Mouse (Mus musculus) embryonic facial prominence, embryonic 10.5 days (tissue): ENCODE measurements around the gene Lrpap1. TPM values are rescaled to one million over a fixed set of nuclear protein-coding genes. Genes with fewer than 3 reads are reported as not detected.

Experiments used
- DNase-seq: peaks from one replicate; pipeline ENCODE4 v3.0.0-alpha.2; 2017; ENCODE audit warnings: low spot score
- H3K27ac ChIP-seq: fragments of 300-500 bp; sonication (generic); replicated peaks from 2 replicates; pipeline ENCODE4 v1.5.1; 2016; ENCODE audit warnings: mild to moderate bottlenecking
- H3K27me3 ChIP-seq: fragments of 300-500 bp; sonication (generic); replicated peaks from 2 replicates; pipeline ENCODE4 v1.6.1; 2016; ENCODE audit warnings: low read depth, mild to moderate bottlenecking; ENCODE audit not compliant: poor library complexity, severe bottlenecking
- H3K36me3 ChIP-seq: fragments of 300-500 bp; sonication (generic); replicated peaks from 2 replicates; pipeline ENCODE4 v1.6.1; 2016; ENCODE audit warnings: mild to moderate bottlenecking, moderate library complexity
- H3K4me1 ChIP-seq: fragments of 300-500 bp; sonication (generic); 2 replicates; pipeline ENCODE4 v1.6.1; 2016
- H3K4me3 ChIP-seq: fragments of 300-500 bp; sonication (generic); 2 replicates; pipeline ENCODE4 v1.5.1; 2016; ENCODE audit warnings: mild to moderate bottlenecking, moderate library complexity
- H3K9me3 ChIP-seq: fragments of 300-500 bp; sonication (generic); 2 replicates; pipeline ENCODE4 v1.6.1; 2016; ENCODE audit warnings: mild to moderate bottlenecking
- WGBS: fragments of 180-500 bp; shearing (Covaris S2); methylation state at CpG from one replicate; pipeline ENCODE4 v1.1.7; 2016; 5-methylcytosine and 5-hydroxymethylcytosine counted together
- polyA plus RNA-seq: library from polyadenylated mRNA; unstranded; fragments of >200 nt; fragmentation: Nextera tagmentation; extraction: Ambion mirVana; gene quantifications from 2 replicates; pipeline ENCODE4 v1.2.1, GENCODE M21; 2016

Lrpap1 gene
- polyA plus RNA-seq, 1 experiment from 2014 or later = 72.4 TPM

DNA sequence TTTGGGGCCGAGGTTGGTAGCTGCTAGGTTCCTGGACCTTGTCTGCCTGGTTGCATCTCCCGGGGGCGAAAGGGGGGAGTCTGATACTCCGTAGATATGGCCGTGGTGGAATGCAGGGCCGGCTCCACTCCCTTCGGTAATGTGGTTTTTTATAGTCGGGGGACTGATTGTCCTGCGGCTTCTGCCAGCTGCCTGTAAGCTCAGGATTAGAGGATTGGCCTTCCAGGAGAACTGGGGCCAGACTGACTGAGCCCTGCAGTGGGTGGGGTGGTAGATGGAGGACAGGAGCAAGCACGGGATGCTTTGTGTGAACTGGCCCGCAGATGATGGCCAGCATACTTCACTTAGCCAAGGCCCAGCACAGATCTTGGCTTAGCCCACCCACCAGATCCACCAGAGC lies 32.3 kb downstream of the Lrpap1 start:
- Histone ChIP-seq H3K36me3 (no peaks in the 10 kb centered on the region), H3K27ac (0 out of 2 replicates have a peak overlapping the region, but pooled peaks have one; percentile 6), H3K4me1 (peaks cover 7% of the 10 kb centered on the region; the same call in 1 of the 2 replicates), H3K9me3 (no peaks in the 10 kb centered on the region), H3K4me3 (no peak overlapping the region), H3K27me3 (peaks cover 9% of the 10 kb centered on the region)
- 86% methylated on average over 11 of the region's 11 CpGs for WGBS
- DNase-seq = no peak

DNA sequence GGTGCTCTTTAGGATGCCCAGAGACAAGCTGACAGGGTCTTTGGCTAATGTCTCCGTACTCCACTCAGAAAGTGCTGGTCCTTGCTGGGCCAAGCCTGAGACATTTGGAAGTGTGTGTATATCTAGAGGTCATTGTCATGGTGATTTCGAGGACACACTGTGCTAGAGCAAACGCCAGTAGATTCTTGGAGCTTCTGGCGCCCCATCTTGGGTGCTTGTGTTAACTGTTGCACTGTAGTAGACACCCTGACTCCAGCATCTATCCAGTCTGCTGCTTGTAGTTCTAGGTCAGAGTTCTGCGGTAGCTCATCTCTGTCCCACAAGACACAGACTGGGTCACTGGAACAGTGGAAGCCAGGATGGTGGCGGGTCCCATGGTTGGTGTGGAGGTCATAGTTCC lies 33.7 kb downstream of the Lrpap1 start:
- 93% methylated on average over 6 of the region's 6 CpGs for WGBS
- no peak overlapping the region for H3K27ac ChIP-seq
- no peak overlapping the region for H3K4me3 ChIP-seq
- no peaks in the 10 kb centered on the region for H3K36me3 ChIP-seq
- DNase-seq = no peak
- no peaks in the 10 kb centered on the region for H3K27me3 ChIP-seq
- H3K9me3 ChIP-seq = no peaks in the 10 kb centered on the region
- H3K4me1 ChIP-seq = peaks cover 7% of the 10 kb centered on the region; the same call in 1 of the 2 replicates

DNA sequence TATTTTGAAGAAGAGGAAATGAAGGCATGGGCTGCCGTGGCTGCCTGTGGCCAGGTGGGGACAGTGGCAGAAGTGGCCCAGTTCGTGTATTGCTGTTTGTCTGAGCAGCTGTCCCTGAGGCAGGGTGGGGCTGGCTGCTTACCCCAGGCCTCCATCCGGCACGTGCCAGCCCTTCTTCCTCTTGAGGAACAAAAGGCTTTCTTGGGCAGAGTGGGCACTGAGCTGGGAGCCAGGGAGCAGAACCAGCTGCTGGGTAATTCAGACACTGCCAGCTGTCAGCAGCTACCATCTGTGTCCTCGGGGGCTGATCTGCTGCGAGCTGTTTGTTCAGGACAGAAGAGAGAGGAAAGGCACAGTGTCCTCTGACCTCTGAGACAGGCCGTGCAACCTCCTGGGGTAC lies 34.6 kb downstream of the Lrpap1 start:
- Histone ChIP-seq H3K27ac (no peak overlapping the region), H3K4me1 (peaks cover 3% of the 10 kb centered on the region; the same call in 1 of the 2 replicates), H3K36me3 (no peaks in the 10 kb centered on the region), H3K9me3 (no peaks in the 10 kb centered on the region), H3K4me3 (no peak overlapping the region), H3K27me3 (no peaks in the 10 kb centered on the region)
- no peak for DNase-seq
- WGBS = 68% methylated on average over 7 of the region's 7 CpGs

DNA sequence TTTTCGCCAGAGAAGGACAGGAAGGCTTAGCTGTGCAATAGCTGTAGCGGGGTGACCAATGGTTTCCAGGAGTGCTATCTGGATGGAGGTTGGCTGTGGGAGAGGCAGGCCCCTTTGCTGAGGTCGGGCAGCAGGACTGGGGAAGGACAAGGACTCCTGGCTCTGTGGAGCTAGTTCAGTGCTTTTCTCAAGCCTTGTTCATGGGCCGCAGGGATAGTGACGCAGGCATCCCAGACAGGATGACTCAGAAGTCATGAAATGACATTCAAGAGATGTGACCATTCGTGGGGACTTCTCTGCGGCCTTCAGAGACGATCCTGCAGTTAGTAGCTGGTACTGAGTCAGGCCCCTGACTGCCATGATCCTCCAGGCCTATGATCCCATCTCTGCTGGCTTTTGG lies 35.3 kb downstream of the Lrpap1 start:
- WGBS = 86% methylated on average over 8 of the region's 8 CpGs
- H3K9me3 ChIP-seq = no peaks in the 10 kb centered on the region
- H3K27me3 ChIP-seq = no peaks in the 10 kb centered on the region
- H3K36me3 ChIP-seq = no peaks in the 10 kb centered on the region
- DNase-seq = no peak
- H3K4me3 ChIP-seq = no peak overlapping the region
- H3K4me1 ChIP-seq = no peaks in the 10 kb centered on the region; the same call in 1 of the 2 replicates
- no peak overlapping the region for H3K27ac ChIP-seq

DNA sequence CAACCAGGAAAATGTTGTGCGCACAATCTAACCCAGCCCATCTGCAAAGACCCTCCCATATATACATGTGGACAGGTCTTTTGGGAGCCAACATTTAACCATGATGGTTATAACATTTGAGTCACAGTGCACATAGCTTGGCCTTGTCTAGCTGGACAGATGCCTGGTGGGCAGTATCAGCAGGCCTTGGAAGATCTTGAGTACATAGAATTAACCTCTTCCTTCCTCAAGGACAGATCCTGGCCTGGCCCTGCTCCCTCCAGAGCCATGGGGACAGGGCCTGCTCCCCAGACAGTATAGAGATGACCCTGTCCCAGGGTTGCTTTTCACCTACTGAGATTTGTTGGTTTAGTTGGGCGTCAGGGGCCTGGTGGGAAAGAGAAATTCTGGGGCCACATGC lies 35.7 kb downstream of the Lrpap1 start:
- Histone ChIP-seq H3K4me1 (no peaks in the 10 kb centered on the region; the same call in 1 of the 2 replicates), H3K27me3 (no peaks in the 10 kb centered on the region), H3K36me3 (no peaks in the 10 kb centered on the region), H3K4me3 (no peak overlapping the region), H3K27ac (no peak overlapping the region), H3K9me3 (no peaks in the 10 kb centered on the region)
- 91% methylated on average over 2 of the region's 2 CpGs for WGBS
- no peak for DNase-seq

DNA sequence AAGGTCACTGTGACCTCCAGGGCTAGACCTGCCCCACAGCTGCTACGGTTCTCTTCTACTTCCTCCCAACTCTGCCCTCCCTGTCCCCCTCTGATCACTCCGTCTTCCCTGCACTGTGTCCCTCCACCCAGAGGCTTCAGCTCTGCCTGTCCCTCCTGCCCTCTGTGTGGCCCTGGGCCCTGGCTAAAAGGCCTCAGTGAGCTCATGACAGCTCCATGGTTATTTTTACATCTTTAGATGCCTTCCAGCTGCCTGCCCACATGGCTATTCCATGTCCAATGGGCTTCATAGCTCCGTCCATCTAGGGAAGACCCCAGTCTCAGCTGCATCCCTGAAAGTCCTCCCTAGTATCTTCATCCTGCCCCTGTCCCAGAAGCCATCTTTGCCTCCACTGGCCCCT lies 45.5 kb downstream of the Lrpap1 start:
- WGBS = 78% methylated on average over 3 of the region's 3 CpGs
- Histone ChIP-seq H3K27ac (no peak overlapping the region), H3K4me1 (peaks cover 27% of the 10 kb centered on the region), H3K27me3 (peaks cover 55% of the 10 kb centered on the region), H3K36me3 (no peaks in the 10 kb centered on the region), H3K9me3 (no peaks in the 10 kb centered on the region), H3K4me3 (no peak overlapping the region)
- no peak for DNase-seq

DNA sequence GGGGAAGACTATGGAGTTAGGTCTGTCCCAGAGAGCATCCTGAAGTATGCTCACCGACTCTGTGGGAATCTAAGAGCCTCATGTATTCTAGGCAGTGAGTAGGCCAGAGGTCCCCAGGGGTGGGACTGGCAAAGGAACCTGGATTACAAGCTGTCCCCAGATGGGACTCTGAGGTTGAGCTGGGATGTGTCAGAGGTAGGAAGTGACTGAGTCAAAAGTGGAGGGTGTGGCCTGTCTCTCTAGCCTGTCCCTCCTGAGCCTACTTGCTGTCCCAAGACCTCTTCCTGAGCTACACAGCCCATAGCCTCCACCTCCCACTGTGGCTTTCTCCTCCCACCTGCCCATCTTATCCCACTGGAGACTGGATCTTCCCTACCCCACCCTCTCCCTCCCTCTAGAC lies 47.4 kb downstream of the Lrpap1 start:
- Histone ChIP-seq H3K36me3 (no peaks in the 10 kb centered on the region), H3K27me3 (peaks cover 64% of the 10 kb centered on the region), H3K4me1 (peaks cover 27% of the 10 kb centered on the region), H3K9me3 (no peaks in the 10 kb centered on the region), H3K27ac (no peak overlapping the region), H3K4me3 (no peak overlapping the region)
- no peak for DNase-seq
- 66% methylated on average over 1 of the region's 1 CpGs for WGBS

DNA sequence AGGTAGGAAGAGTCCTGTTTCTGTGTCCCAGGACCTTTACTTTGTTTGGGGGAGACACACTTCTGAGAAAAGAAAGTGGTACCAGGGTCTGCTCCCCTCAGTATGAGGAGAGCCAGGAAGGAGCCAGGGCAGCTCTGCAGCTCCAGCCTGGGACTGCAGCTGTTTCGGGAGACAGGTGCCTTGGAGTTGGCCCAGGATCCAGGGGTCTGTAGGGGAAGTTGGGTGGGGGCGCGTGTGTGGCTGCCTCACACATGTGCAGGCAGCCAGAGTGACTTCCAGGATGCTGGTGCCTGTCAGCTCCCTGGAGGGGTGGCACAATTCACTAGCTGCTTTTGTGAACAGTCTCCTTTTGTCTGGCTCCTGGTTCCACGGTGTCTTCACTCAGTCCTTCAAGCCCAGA lies 48.0 kb downstream of the Lrpap1 start:
- Histone ChIP-seq H3K27ac (no peak overlapping the region), H3K9me3 (no peaks in the 10 kb centered on the region), H3K4me3 (peak overlapping the region; percentile 73), H3K36me3 (no peaks in the 10 kb centered on the region), H3K4me1 (peaks cover 27% of the 10 kb centered on the region), H3K27me3 (peaks cover 64% of the 10 kb centered on the region)
- peak; percentile 29 for DNase-seq
- WGBS = 23% methylated on average over 4 of the region's 4 CpGs

DNA sequence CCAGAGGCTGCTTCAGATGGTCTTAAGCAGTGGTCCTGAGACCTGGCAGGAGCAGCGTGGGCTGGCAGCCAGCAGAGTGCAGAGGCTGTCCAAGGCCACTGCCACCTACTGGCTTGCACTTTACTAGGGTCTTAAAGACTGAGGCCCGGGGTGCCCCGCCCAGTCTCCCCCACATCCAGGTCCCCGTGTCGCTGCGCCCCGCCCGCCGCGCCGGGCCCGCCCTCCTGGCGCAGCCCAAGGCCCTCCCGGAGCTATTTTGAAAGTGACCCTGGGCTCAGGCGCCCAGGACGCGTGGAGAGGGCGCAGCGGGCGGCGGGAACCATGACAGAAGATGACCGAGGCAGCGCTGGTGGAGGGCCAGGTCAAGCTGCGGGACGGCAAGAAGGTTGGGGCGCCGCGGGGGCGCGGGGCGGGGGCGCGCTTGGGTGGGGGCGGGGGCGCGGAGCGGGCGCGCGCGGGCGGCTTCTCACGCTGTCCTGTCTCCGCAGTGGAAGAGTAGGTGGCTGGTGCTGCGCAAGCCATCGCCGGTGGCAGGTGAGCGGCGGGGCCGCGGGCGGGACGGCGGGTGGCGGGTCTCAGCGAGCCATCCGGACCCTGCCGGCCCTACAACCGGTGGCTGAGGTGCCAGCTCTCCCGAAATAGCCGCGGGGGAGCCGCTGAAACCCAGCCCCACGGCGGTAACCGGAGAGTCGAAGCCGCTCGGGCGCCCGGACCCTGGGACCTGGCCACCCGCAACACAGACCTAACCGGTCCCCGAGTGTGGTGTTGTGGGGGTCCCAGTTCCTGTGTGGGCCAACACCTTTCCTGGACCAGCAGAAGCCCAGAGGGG lies 48.7 kb downstream of the Lrpap1 start, which contains the start of gene Dok7:
Gene Dok7 (plus strand): TSS at position 163 of the 829 bp plus-strand sequence.
- Histone ChIP-seq H3K4me1 (peaks cover 27% of the 10 kb centered on the region), H3K36me3 (no peaks in the 10 kb centered on the region), H3K27ac (peak within 1 kb of the TSS; percentile 69), H3K4me3 (peak within 1 kb of the TSS; percentile 73), H3K9me3 (no peaks in the 10 kb centered on the region), H3K27me3 (peaks cover 64% of the 10 kb centered on the region)
- under 1% methylated on average over 74 of the region's 74 CpGs for WGBS
- DNase-seq = peak; percentile 62

DNA sequence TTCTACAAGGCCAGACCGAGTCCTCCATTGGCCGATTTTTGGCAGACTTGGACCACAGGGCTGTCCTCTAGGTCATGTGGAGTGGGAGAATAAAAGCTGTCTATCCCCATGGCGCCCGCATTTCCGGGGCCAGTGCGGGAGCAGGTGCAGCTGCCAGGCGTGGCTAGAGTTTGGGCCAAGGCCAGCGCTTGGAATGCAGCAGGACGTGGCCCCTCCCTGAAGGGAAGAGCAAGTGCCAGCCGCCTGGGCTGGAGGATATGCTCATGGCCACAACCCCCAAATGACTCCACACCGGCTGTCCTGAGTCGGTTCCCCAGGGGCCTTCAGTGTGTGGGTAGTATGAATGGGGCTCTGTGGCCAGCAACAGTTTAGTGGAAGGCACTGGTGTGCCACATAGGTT lies 50.5 kb downstream of the Lrpap1 start:
- Histone ChIP-seq H3K9me3 (no peaks in the 10 kb centered on the region), H3K4me1 (peaks cover 21% of the 10 kb centered on the region), H3K4me3 (no peak overlapping the region), H3K27ac (no peak overlapping the region), H3K27me3 (peaks cover 59% of the 10 kb centered on the region), H3K36me3 (no peaks in the 10 kb centered on the region)
- 80% methylated on average over 12 of the region's 12 CpGs for WGBS
- no peak for DNase-seq

DNA sequence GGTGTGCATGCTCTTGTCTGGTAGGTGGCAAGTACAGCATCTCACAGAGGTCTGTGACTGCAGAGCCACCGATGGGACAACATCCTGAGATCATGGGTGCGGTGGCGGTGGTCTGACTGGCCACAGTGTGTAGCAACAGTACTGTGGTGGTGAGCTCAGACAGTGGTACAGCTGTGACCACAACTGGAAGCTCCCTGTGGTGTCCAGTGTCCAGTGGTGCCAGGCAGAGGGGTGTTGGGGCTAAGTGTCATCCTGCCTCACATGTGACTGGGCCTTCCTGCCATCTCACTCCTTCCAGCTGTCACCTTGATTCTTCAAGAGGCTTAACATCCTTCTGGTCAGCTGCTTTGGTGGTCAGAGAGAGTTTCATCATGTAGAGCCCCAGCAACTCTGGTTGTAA lies 50.9 kb downstream of the Lrpap1 start:
- 93% methylated on average over 3 of the region's 3 CpGs for WGBS
- Histone ChIP-seq H3K27me3 (peaks cover 54% of the 10 kb centered on the region), H3K9me3 (no peaks in the 10 kb centered on the region), H3K27ac (no peak overlapping the region), H3K4me3 (no peak overlapping the region), H3K36me3 (no peaks in the 10 kb centered on the region), H3K4me1 (peaks cover 21% of the 10 kb centered on the region)
- no peak for DNase-seq

DNA sequence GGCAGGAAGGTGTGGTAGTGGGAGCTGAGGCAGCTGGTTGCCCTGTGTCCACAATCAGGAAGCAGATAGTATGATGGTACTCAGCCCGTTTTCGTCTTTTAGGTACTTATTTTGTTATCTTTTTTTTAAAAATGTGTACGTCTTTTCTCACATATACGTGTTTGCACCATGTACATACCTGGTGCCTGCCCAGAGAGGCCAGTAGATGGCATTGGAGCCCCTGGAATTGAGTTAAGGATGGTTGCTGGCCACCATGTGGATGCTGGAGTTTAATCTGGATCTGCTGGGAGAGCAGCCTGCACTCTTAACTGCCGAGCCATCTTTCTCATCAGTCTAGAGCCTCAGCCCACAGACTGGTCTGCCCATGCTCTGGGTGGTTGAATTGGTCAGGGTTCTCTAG lies 55.0 kb downstream of the Lrpap1 start:
- no peak overlapping the region for H3K27ac ChIP-seq
- WGBS = 72% methylated on average over 5 of the region's 5 CpGs
- peaks cover 24% of the 10 kb centered on the region for H3K4me1 ChIP-seq
- no peaks in the 10 kb centered on the region for H3K9me3 ChIP-seq
- H3K27me3 ChIP-seq = peaks cover 13% of the 10 kb centered on the region
- DNase-seq = no peak
- H3K4me3 ChIP-seq = no peak overlapping the region
- no peaks in the 10 kb centered on the region for H3K36me3 ChIP-seq

DNA sequence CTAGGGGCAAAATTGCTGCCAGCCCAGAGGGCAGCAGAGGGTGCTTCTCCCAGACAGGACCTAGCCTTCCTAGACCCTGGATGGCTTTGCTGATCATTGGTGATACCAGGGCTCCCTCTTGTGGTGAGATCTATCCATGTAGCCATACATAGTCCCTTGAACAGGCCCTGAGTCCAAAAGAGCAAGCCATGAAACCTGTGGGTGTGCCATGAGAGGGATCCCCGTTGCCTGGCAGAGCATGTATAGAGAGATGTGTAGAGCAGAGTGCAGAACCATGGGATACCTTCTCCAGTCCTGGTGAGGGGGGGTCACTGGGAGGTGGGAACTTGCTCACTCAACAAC lies 62.5 kb downstream of the Lrpap1 start:
- H3K4me1 ChIP-seq = peaks cover 24% of the 10 kb centered on the region
- 50% methylated on average over 1 of the region's 1 CpGs for WGBS
- no peaks in the 10 kb centered on the region for H3K9me3 ChIP-seq
- H3K27ac ChIP-seq = no peak overlapping the region
- no peaks in the 10 kb centered on the region for H3K27me3 ChIP-seq
- no peaks in the 10 kb centered on the region for H3K36me3 ChIP-seq
- DNase-seq = peak; percentile 74
- H3K4me3 ChIP-seq = no peak overlapping the region
